Mouse (Mus musculus): ENCODE measurements around the gene Rnf38.

DNA sequence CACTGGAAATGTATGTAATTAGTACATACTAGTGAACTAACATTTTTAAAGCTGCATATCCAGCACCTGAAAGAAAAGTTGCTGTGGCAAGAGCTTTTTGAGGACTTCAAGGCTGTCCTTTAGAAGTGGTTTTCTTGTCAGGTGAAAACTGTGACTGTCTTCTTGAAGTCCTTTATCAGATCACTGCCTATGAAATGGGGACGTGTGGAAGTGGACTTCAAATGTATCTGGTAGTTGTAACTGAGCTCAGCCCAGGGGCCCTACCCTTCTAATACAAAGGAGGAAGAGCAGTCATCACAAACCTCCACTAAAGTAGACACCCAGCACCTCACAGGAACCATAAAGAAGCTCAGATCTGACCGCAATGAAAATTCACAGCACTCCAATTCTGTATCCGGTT is 63.7 kb downstream of the Rnf38 start:
- TF ChIP-seq POLR2A (IDR thresholded peaks at IDR 0.05; ENCODE audit: extremely low read depth, insufficient read depth, low read length): no peak
- TF ChIP-seq CTCF (IDR thresholded peaks at IDR 0.05; ENCODE audit: low read depth, low read length): no peak
